Mouse (Mus musculus) limb, embryonic 14.5 days (tissue): ENCODE measurements around the gene Jazf1. TPM values are rescaled to one million over a fixed set of nuclear protein-coding genes. Genes with fewer than 3 reads are reported as not detected.

Source experiments
- ATAC-seq: fragments of 200-750 bp; cut with Nextera tagmentation; 2 replicates; pipeline ENCODE4 v1.8.0; 2017; ENCODE audit warnings: low read depth, moderate number of reproducible peaks, moderate TSS enrichment; ENCODE audit not compliant: low FRiP score
- DNase-seq: peaks from one replicate; pipeline ENCODE4 v3.0.0-alpha.2; 2015; ENCODE audit warnings: low spot score
- H3K27ac ChIP-seq: fragments of 300-500 bp; sonication (generic); replicated peaks from 2 replicates; pipeline ENCODE4 v1.5.1; 2014; ENCODE audit warnings: low read depth, mild to moderate bottlenecking, low read length, moderate library complexity, mixed read lengths
- H3K27me3 ChIP-seq: fragments of 300-500 bp; sonication (generic); 2 replicates; pipeline ENCODE4 v1.6.1; 2014; ENCODE audit warnings: low read length, mixed read lengths; ENCODE audit not compliant: control insufficient read depth, insufficient read depth
- H3K36me3 ChIP-seq: fragments of 300-500 bp; sonication (generic); 2 replicates; pipeline ENCODE4 v1.6.1; 2014; ENCODE audit warnings: mild to moderate bottlenecking, low read length, moderate library complexity, mixed read lengths; ENCODE audit not compliant: control insufficient read depth, insufficient read depth
- H3K4me1 ChIP-seq: fragments of 300-500 bp; sonication (generic); 2 replicates; pipeline ENCODE4 v1.6.1; 2014; ENCODE audit warnings: antibody characterized with exemption, low read length, mixed read lengths; ENCODE audit not compliant: control insufficient read depth, insufficient read depth
- H3K4me2 ChIP-seq: fragments of 300-500 bp; sonication (generic); replicated peaks from 2 replicates; pipeline ENCODE4 v1.6.1; 2014; ENCODE audit warnings: low read depth, mild to moderate bottlenecking, low read length, moderate library complexity; ENCODE audit not compliant: severe bottlenecking
- H3K4me3 ChIP-seq: fragments of 300-500 bp; sonication (generic); replicated peaks from 2 replicates; pipeline ENCODE4 v1.5.1; 2014; ENCODE audit warnings: low read length
- H3K9ac ChIP-seq: fragments of 300-500 bp; sonication (generic); 2 replicates; pipeline ENCODE4 v1.6.1; 2014; ENCODE audit warnings: mild to moderate bottlenecking, low read depth, low read length, moderate library complexity; ENCODE audit not compliant: severe bottlenecking
- H3K9me3 ChIP-seq: fragments of 300-500 bp; sonication (generic); 2 replicates; pipeline ENCODE4 v1.6.1; 2016; ENCODE audit warnings: low read length; ENCODE audit not compliant: control insufficient read depth
- POLR2A ChIP-seq: fragments of 200-500 bp; IDR thresholded peaks from 2 replicates; pipeline ENCODE4 v1.8.0; 2012; ENCODE audit warnings: inconsistent platforms, mild to moderate bottlenecking, moderate library complexity, borderline replicate concordance; ENCODE audit not compliant: insufficient read depth, insufficient read length; ENCODE audit errors: extremely low read depth
- WGBS: fragments of 180-500 bp; shearing (Covaris S2); extraction: QIAGEN DNeasy Blood & Tissue Kit; methylation state at CpG from one replicate; pipeline ENCODE4 v1.1.7; 2014; 5-methylcytosine and 5-hydroxymethylcytosine counted together
- polyA plus RNA-seq, 2 experiments: library from polyadenylated mRNA; depleted of rRNA in 1 of 2; stranded (reverse) in 1 of 2; unstranded in 1 of 2; fragments of >200 nt; fragmentation: Nextera tagmentation in 1 of 2; extraction: Ambion mirVana in 1 of 2; gene quantifications; 2 replicates each; pipeline versions ENCODE4 v1.2.1 to v1.2.3; 2012 to 2014

Jazf1 gene
- polyA plus RNA-seq, 2 experiments, result 13.2 to 22.0 TPM

GRCm38 (mm10) chr6:52797252-52797800 is 271.1 kb downstream of the Jazf1 start:
- ATAC-seq (no peak), DNase-seq (peak; percentile 39)
- H3K4me1 ChIP-seq, result peaks cover 55% of the 10 kb centered on the region
- H3K36me3 ChIP-seq, result no peaks in the 10 kb centered on the region
- WGBS, result 17% methylated on average over 6 of the region's 6 CpGs
- H3K9ac ChIP-seq, result no peak overlapping the region
- peak overlapping the region; percentile 49 for H3K27ac ChIP-seq
- no peak overlapping the region for H3K4me3 ChIP-seq
- TF ChIP-seq POLR2A, result no peak
- no peaks in the 10 kb centered on the region for H3K27me3 ChIP-seq
- no peak overlapping the region for H3K4me2 ChIP-seq
- no peaks in the 10 kb centered on the region for H3K9me3 ChIP-seq

DNA sequence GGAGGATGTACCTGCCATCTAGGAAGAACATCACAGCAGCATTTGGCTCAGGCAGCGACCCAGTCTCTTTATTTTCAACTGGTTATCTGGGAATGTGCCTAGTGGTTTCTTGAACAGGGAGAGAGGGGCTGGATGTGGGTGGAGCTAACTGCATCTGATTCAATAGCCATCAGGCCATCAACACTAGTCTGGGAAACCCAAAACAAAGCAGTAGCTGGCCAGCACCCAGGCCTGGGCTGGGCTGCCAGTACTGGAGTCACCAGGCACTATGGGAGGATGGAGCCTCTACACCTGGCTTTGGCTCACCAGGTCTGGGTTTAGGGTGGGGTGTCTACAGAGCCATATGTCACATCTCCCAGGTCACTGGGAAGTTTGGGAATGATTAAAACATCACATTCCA is 271.7 kb downstream of the Jazf1 start:
- no peak overlapping the region for H3K4me2 ChIP-seq
- ATAC-seq (no peak), DNase-seq (no peak)
- no peaks in the 10 kb centered on the region for H3K27me3 ChIP-seq
- no peak for TF ChIP-seq POLR2A
- no peaks in the 10 kb centered on the region for H3K9me3 ChIP-seq
- H3K9ac ChIP-seq, result no peak overlapping the region
- no peaks in the 10 kb centered on the region for H3K36me3 ChIP-seq
- 33% methylated on average over 1 of the region's 1 CpGs for WGBS
- peak overlapping the region; percentile 49; the same call in 1 of the 2 replicates for H3K27ac ChIP-seq
- H3K4me3 ChIP-seq, result no peak overlapping the region
- H3K4me1 ChIP-seq, result peaks cover 48% of the 10 kb centered on the region

DNA sequence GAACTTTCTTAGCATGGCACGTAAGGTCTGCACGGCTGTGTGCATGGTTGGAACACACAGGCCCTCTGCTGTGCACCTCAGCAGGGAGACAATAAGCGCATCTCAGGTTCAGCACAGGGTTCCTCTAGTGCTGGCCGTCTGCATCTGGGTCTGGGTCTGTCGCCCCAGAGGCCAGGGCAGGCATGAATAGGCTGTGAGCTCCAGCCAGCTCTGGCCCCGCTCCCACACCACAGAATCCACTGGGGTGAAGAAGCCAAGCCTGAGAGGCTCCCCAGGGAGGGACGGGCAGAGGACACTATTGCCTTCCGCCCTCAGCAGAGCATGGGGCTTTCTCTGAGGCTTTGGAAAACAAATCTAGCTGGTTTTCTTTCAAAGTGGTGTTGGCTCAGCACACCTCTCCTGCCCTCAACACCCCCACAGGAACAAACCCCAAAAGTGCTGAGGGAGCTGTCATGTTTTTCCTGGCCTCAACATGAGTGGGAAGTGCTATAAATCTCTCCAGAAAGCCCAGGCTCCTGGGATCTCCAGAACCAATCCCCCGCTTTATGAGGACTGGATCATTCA is 272.3 kb downstream of the Jazf1 start:
- Histone ChIP-seq H3K4me2 (peak overlapping the region; percentile 31), H3K27me3 (no peaks in the 10 kb centered on the region), H3K4me1 (peaks cover 44% of the 10 kb centered on the region), H3K27ac (peak overlapping the region; percentile 49), H3K36me3 (no peaks in the 10 kb centered on the region), H3K9me3 (no peaks in the 10 kb centered on the region), H3K9ac (no peak overlapping the region), H3K4me3 (no peak overlapping the region)
- no peak for TF ChIP-seq POLR2A
- WGBS, result 50% methylated on average over 9 of the region's 9 CpGs
- DNase-seq, result no peak
- ATAC-seq, result peak; percentile 39; the same call in 1 of the 2 replicates

DNA sequence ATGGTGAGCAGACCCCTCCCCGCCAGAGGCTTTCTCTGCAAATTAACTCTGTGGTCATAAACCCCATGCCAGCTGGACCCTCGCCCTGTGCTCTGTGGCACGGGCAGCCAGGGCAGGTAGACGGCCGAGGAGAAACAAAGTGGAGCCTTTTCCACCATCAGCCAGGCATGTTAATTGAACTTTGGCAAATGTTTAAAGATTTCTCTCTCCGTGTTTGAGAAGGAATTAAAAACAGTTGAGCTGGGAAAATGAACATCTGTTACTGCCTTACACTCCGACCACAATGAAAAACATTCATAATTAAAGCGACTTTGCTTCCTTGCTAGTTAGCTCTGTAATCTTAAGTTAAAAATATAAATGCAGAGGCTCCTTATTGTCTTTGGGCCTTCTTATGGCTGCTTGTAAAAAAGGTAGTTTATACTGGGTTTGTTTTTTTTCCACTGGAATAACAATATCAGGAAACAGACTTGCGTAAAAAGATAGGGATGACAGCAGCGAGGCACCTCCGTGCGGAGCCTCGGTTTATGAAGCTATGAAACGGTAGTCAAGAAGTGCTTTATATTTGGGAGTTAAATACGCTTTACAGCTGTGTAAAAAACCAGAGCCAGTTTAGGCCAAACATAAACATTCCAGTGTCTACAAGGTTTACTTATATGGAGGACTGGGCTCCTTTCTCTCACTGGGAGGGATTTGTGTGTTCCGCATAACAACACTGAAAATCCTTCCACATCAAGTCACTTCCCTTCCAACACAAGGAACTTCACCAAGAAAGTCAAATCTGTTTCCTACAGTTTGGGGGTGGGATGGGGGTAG is 273.2 kb downstream of the Jazf1 start:
- Histone ChIP-seq H3K36me3 (no peaks in the 10 kb centered on the region), H3K27ac (peak overlapping the region; percentile 49), H3K4me1 (peaks cover 45% of the 10 kb centered on the region), H3K9me3 (no peaks in the 10 kb centered on the region), H3K4me3 (no peak overlapping the region), H3K27me3 (no peaks in the 10 kb centered on the region), H3K9ac (no peak overlapping the region), H3K4me2 (peak overlapping the region; percentile 31)
- TF ChIP-seq POLR2A, result no peak
- DNase-seq (peak; percentile 61), ATAC-seq (peak; percentile 66)
- 21% methylated on average over 16 of the region's 16 CpGs for WGBS

- no peak for DNase-seq
- peaks cover 44% of the 10 kb centered on the region for H3K4me1 ChIP-seq
Measured at GRCm38 (mm10) chr6:52792455-52792854, 276.0 kb downstream of the Jazf1 start.

More at GRCm38 (mm10) chr6:52792455-52792854, 276.0 kb downstream of the Jazf1 start:
- no peak overlapping the region for H3K27ac ChIP-seq
- H3K36me3 ChIP-seq, result no peaks in the 10 kb centered on the region
- no peak overlapping the region for H3K9ac ChIP-seq
- H3K9me3 ChIP-seq, result no peaks in the 10 kb centered on the region
- H3K27me3 ChIP-seq, result no peaks in the 10 kb centered on the region
- ATAC-seq, result no peak
- WGBS, result 82% methylated on average over 3 of the region's 3 CpGs
- no peak overlapping the region for H3K4me2 ChIP-seq
- no peak for TF ChIP-seq POLR2A
- no peak overlapping the region for H3K4me3 ChIP-seq
